Mouse (Mus musculus) small intestine, adult 2 months (tissue): ENCODE results near the gene Rab11fip4.

Experiments
- CTCF ChIP-seq: fragments of 200-500 bp; IDR thresholded peaks from 2 replicates; pipeline ENCODE4 v1.5.1; 2012; ENCODE audit warnings: low read depth, mild to moderate bottlenecking, control low read depth, inconsistent platforms, low read length, moderate library complexity, mixed read lengths; ENCODE audit not compliant: insufficient replicate concordance, insufficient read length; ENCODE audit errors: extremely low read depth
- POLR2A ChIP-seq: fragments of 200-500 bp; IDR thresholded peaks from 2 replicates; pipeline ENCODE4 v1.6.1; 2012; ENCODE audit warnings: low read depth, mild to moderate bottlenecking, control low read depth, inconsistent platforms, low read length, moderate library complexity

DNA sequence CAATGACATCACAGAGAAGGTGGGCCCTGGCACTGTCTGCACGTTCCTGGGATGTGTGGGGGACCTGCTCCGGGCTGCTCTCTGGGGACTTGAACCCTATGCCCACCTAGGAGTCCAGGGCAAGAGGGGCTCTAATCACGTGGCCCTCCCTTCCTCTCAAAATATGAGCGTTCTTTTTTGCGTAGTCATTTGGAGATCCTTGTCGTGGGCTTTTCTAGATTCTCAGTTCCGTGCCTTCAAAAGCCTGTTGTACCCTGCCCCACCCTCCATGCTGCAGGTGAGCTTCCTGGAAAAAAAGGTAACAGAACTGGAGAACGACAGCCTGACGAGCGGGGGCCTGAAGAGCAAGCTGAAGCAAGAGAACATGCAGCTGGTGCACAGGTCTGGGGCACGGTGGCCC, 94.1 kb downstream of the Rab11fip4 start:
- TF ChIP-seq POLR2A, result no peak
- TF ChIP-seq CTCF, result no peak
